Mouse (Mus musculus) thymus, adult 2 months (tissue): ENCODE data around the gene Cd209a.

Experiments
- CTCF ChIP-seq: fragments of 200-500 bp; IDR thresholded peaks from 2 replicates; pipeline ENCODE4 v1.5.1; 2012; ENCODE audit warnings: mild to moderate bottlenecking, control low read depth, low read length, moderate library complexity, borderline replicate concordance; ENCODE audit not compliant: control insufficient read depth, poor library complexity, insufficient read depth; ENCODE audit errors: extremely low read depth
- POLR2A ChIP-seq: fragments of 200-500 bp; IDR thresholded peaks from 2 replicates; pipeline ENCODE4 v1.6.1; 2012; ENCODE audit warnings: mild to moderate bottlenecking, low read length, control low read depth, moderate library complexity; ENCODE audit not compliant: control insufficient read depth, poor library complexity, insufficient read depth; ENCODE audit errors: extremely low read depth

GRCm38 (mm10) chr8:3735599-3735998 is 13.2 kb downstream of the Cd209a start:
- TF ChIP-seq CTCF = no peak
- TF ChIP-seq POLR2A = no peak
